Mouse (Mus musculus): ENCODE measurements around the gene Tsx. TPM values are rescaled to one million over a fixed set of nuclear protein-coding genes. Genes with fewer than 3 reads are reported as not detected.

Gene Tsx
- total RNA-seq (2021), result not detected
- long read RNA-seq, experiment 1, result 0 reads
- long read RNA-seq, experiment 2, result 0 reads

DNA sequence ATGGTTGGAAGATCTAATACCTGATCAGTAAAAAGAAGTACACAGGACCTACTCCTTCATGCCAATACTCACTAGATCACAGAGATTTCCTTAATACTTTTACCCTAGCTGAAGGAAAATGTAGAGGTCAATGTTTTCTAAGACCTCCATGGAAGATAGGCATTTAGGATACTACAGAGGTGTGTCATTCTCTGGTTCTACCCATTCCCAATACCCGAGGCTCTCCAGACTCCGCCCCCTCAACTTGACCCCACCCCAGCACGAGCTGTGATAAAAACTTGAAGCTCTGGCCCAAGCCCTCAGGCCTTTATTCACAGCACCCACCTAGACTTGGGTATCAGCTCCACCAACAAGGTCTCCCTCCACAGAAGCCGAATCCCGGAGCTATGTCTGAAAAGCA lies at the start of gene Tsx:
TSS of gene Tsx (plus strand) at position 301 of the 400 bp plus-strand sequence.
- H3K4me3 ChIP-seq, result no peak within 1 kb of the TSS
- intact Hi-C loops (cut with DNase I), result no loop called here
- no peak for DNase-seq (ENCODE audit: extremely low spot score in 1 of 2, low spot score in 2 of 2)
- no peak for TF ChIP-seq CTCF (IDR thresholded peaks at IDR 0.05)
- H3K27ac ChIP-seq, result no peak within 1 kb of the TSS

DNA sequence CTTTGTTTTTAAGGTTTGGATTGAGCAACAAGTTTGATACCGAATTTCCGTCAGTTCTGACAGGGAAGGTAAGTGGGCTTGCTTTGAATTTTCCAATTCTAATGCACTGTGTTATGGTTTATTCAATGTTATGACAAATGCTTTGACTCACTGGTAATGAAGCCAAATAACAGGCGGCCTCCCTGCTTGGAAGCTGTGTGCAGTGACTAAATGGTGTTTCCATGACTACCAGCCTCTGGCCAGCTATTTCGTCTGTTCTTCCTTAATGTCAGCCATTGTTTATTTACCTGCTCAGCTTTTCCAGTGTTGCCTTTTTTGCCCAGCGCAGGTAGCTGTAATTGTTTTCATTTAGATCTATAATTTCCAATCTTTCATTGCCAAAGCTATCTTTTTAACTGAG lies 48.1 kb upstream of the Tsx start:
- Histone ChIP-seq H3K27ac (no peak overlapping the region), H3K4me3 (no peak overlapping the region)
- no peak for TF ChIP-seq CTCF (IDR thresholded peaks at IDR 0.05)
- intact Hi-C loops (cut with DNase I), result no loop called here
- DNase-seq (ENCODE audit: extremely low spot score in 1 of 2, low spot score in 2 of 2), result no peak

DNA sequence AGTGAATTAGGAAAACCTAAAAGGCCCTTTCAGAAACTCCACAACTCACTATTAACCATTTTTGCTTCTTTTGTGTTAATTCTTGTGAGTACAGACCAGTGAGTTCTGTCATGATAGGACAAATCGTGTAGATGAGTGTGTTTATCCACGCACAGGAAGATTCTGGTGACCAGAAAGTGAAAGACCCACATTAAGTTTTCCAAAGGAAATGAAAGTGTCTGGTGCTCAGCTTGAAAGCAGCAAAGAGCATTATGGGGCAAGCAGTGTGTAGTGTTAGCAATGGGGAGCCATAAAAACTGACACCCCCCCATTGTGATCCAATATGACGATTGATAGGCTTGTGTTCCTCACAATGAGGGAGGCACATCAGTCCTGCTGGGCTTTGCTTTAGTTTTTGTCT lies 45.6 kb upstream of the Tsx start:
- intact Hi-C loops (cut with DNase I), result no loop called here
- no peak overlapping the region for H3K4me3 ChIP-seq
- no peak for TF ChIP-seq CTCF (IDR thresholded peaks at IDR 0.05)
- no peak overlapping the region for H3K27ac ChIP-seq
- DNase-seq (ENCODE audit: extremely low spot score in 1 of 2, low spot score in 2 of 2), result no peak

DNA sequence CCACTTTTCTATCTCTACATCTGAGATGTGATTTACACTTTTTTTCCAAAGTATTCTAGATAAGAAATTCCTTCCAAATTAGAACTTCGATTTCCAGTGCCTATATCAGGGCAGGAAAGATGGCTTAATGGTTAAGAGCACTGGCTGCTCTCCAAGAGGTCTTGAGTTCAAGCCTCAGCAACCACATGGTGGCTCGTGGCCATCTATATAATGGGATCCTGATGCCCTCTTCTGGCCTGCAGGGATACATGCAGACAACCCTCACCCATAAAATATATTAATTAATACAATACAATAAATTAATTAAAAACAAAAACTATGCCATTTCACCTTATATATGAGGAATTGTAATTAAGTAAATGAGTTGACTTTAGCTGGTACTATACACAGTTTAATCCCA lies 43.0 kb upstream of the Tsx start:
- no peak for TF ChIP-seq CTCF (IDR thresholded peaks at IDR 0.05)
- Histone ChIP-seq H3K4me3 (no peak overlapping the region), H3K27ac (no peak overlapping the region)
- intact Hi-C loops (cut with DNase I), result loop anchor here (2.0 kb wide), 1 partner anchor 110 kb away; no protein-coding TSS in a partner anchor
- DNase-seq (ENCODE audit: extremely low spot score in 1 of 2, low spot score in 2 of 2), result no peak

DNA sequence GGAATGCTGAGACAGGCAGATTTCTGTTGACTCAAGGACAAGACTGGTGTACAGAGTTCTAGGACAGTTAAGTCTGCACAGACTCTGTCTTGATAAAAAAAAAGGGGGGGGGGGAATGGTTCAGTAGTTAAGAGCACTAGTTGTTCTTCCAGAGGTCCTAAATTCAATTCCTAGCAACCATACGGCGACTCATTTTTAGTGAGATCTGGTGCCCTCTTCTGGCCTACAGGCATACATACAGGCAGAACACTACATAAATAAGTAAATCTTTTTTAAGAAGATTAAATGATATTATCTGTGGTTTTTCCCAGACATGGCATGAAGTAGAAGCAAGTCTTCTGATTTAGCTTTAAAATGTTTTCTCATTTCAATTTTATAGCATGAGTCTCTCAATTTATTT lies 42.6 kb upstream of the Tsx start:
- TF ChIP-seq CTCF (IDR thresholded peaks at IDR 0.05), result peak; percentile 57
- H3K4me3 ChIP-seq, result no peak overlapping the region
- no peak for DNase-seq (ENCODE audit: extremely low spot score in 1 of 2, low spot score in 2 of 2)
- no peak overlapping the region for H3K27ac ChIP-seq
- intact Hi-C loops (cut with DNase I), result loop anchor here (2.0 kb wide), 1 partner anchor 111 kb away; no protein-coding TSS in a partner anchor

DNA sequence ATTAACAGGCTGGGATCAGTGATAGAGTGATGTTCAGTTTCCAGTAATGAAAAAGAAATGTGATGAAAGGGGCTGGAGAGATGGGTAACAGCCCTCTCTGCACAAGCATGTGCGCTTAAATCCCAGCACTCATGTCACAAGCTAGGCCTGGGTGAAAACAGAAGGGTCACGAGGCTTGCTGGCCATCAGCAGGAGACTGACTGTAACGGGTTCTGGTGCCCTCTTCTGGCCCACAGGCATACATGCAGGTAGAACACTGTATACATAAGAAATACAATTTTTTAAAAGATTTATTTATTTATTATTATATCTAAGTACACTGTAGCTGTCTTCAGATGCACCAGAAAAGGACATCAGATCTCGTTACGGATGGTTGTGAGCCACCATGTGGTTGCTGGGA lies 40.0 kb upstream of the Tsx start:
- DNase-seq (ENCODE audit: extremely low spot score in 1 of 2, low spot score in 2 of 2), result peak in 1 of 2 experiments; percentile 7
- intact Hi-C loops (cut with DNase I), result no loop called here
- no peak overlapping the region for H3K27ac ChIP-seq
- peak; percentile 56 for TF ChIP-seq CTCF (IDR thresholded peaks at IDR 0.05)
- H3K4me3 ChIP-seq, result no peak overlapping the region

DNA sequence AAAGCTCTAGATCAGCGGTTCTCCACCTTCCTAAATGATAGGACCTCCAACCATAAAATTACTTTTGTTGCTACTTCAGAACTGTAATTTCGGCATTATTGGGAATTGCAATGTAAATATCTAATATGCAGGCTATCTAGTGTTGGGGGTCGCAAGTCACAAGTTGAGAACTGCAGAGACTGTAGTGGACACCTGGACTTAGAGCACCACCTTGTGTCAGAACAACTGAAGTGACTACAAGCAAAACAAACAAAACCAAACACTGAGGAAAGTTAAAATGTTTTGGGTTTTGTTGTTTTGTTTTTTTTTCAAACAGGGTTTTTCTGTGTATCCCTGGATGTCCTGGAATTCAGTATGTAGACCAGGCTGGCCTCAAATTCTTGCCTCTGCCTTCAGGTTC lies 29.7 kb upstream of the Tsx start:
- H3K27ac ChIP-seq, result no peak overlapping the region
- intact Hi-C loops (cut with DNase I), result no loop called here
- DNase-seq (ENCODE audit: extremely low spot score in 1 of 2, low spot score in 2 of 2), result no peak
- H3K4me3 ChIP-seq, result no peak overlapping the region
- peak; percentile 37 for TF ChIP-seq CTCF (IDR thresholded peaks at IDR 0.05)

DNA sequence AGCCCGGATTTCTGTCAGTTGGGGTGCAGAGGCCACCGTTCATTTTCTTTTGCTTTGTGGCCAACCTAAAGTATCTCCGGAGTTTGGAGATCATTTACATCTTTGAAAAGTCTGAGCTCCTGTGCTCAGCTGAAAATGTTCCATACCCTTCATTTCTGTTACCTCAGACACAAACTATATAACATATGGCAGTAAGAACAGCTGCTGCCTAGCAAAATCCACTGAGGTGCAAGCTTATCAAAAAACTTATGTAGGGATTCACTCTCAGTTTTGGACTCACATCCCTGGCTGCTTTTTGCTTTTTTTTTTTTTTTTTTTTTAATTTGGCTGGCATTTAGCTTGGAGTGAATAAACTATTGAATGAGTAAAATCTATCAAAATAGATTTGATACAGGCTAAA lies 26.1 kb upstream of the Tsx start:
- intact Hi-C loops (cut with DNase I), result no loop called here
- DNase-seq (ENCODE audit: extremely low spot score in 1 of 2, low spot score in 2 of 2), result no peak
- TF ChIP-seq CTCF (IDR thresholded peaks at IDR 0.05), result no peak

DNA sequence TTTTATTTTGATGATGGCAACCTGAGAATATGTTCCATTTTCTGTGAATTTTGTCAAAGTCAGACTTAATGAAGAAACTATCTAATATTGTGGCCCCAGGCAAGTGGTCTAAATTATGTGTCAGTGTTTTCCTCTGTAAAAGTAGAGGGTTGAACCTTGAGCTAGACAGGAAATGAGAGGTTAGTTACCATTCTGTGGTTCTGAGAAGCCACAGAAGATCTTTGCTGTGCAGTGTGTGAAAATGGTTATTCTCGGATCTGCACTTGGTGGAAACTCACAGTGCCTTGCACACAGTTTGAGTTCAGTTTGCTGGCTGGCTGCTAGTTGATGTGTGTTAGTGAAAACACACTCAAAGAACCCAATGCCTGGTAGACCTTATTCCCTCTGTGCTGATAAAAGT lies 20.4 kb upstream of the Tsx start:
- no peak for TF ChIP-seq CTCF (IDR thresholded peaks at IDR 0.05)
- no peak for DNase-seq (ENCODE audit: extremely low spot score in 1 of 2, low spot score in 2 of 2)
- Histone ChIP-seq H3K4me3 (no peak overlapping the region), H3K27ac (no peak overlapping the region)
- intact Hi-C loops (cut with DNase I), result no loop called here

More for the DNA sequence above, 26.1 kb upstream of the Tsx start:
- no peak overlapping the region for H3K27ac ChIP-seq
- H3K4me3 ChIP-seq, result no peak overlapping the region

DNA sequence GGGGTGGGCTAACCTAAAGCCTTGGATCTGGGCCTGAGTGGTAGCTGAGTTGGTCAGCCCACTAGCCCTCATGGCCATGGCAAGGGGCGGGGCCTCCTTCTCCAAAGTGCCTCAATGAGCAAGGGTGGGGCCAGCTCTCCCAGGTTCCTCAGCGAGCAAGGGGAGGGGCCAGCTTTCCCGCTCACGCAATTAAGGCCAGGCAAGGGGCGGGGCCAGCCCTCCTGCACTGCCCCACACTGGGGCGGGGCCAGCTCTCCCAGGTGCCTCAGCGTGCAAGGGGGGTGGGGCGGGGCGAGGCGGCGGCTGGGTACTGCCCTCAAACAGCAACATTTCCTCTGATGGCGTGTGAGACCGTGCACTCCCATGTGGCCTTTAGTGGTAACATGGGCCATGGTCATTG lies 9.2 kb upstream of the Tsx start:
- no peak for DNase-seq (ENCODE audit: extremely low spot score in 1 of 2, low spot score in 2 of 2)
- Histone ChIP-seq H3K27ac (no peak overlapping the region), H3K4me3 (no peak overlapping the region)
- no peak for TF ChIP-seq CTCF (IDR thresholded peaks at IDR 0.05)
- intact Hi-C loops (cut with DNase I), result no loop called here

DNA sequence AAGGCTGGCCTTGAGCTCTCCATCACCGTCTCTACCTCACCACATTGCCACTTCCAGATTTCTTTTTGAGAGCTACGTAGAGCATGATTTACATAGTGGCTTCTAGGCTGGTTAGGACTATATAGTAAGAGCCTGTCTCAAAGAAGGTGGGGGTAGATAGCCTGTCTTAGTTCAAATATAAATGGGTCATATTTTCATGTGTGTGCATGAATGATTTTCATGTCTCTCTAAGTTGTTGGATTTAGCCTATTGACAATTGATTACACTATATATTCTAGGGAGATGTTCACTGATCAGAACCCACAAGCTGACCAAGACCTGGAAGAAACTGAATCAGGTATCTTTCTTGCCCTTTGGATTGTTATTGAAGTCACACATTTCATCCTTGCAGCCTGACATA lies 7.4 kb downstream of the Tsx start, which contains the start of gene Gm26992:
TSS of gene Gm26992 (plus strand) at position 301 of the 400 bp plus-strand sequence.
- TF ChIP-seq CTCF (IDR thresholded peaks at IDR 0.05), result no peak
- Histone ChIP-seq H3K27ac (no peak within 1 kb of the TSS), H3K4me3 (no peak within 1 kb of the TSS)
- intact Hi-C loops (cut with DNase I), result no loop called here
- no peak for DNase-seq (ENCODE audit: extremely low spot score in 1 of 2, low spot score in 2 of 2)

DNA sequence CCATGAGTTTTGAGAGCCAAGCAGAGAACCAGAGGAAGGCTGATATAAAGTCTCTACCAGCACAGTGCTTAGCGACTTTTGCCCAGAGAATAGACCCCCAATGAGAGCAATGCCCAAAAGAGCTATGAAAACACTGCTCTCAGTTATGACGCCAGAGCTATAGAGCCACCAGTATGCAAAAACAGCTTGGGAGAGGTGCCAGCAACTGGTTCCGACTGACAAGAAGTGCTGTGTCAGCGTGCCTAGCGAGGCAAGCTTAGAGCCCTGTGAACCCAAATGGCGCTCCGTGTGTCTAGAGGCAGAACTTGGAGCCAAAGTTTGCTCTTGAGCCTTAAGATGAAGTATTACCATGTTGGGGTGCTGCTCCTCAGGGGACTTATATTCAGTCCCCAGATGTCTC lies 13.4 kb downstream of the Tsx start:
- no peak overlapping the region for H3K27ac ChIP-seq
- DNase-seq (ENCODE audit: extremely low spot score in 1 of 2, low spot score in 2 of 2), result no peak
- intact Hi-C loops (cut with DNase I), result no loop called here

DNA sequence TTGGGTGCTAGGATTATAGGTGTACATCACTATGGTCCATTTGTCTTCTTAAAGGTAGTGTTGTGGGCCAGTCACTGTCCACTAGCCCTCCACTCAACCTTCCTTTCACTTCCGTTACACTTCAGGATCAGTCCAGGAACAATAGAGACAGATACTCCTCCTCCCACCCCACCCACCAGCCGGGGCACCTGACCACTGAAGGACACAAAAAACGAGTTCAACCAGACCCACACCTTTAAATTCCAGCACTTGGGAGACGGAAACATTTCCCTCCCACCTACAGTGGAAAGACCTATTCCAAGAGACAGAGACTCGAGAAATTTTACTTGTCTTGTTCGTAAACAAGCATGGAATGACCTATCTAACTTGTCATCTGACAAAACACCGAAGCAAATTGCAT lies 18.0 kb downstream of the Tsx start:
- no peak for TF ChIP-seq CTCF (IDR thresholded peaks at IDR 0.05)
- intact Hi-C loops (cut with DNase I), result no loop called here
- H3K4me3 ChIP-seq, result no peak overlapping the region

More for the DNA sequence above, 13.4 kb downstream of the Tsx start:
- TF ChIP-seq CTCF (IDR thresholded peaks at IDR 0.05), result no peak
- no peak overlapping the region for H3K4me3 ChIP-seq

More for the DNA sequence above, 18.0 kb downstream of the Tsx start:
- DNase-seq (ENCODE audit: extremely low spot score in 1 of 2, low spot score in 2 of 2), result no peak
- H3K27ac ChIP-seq, result no peak overlapping the region

Measured in left cerebral cortex, adult 2 months (tissue).